Mouse (Mus musculus): ENCODE measurements around the gene Sbf2.
"Not testable (repeated sequence)": the region's sequence is repeated elsewhere in the genome, so short reads cannot be mapped to it uniquely, and the experiment has no call there.

The Sbf2 gene

GRCm38 (mm10) chr7:110631136-110631888, 16.6 kb upstream of the Sbf2 start:
- CTCF ChIA-PET: interaction anchor here (0.6 to 0.7 kb wide), 4 partner anchors 8 to 1603 kb away, joined by 3 to 6 read pairs (median 4); no protein-coding TSS in a partner anchor

DNA sequence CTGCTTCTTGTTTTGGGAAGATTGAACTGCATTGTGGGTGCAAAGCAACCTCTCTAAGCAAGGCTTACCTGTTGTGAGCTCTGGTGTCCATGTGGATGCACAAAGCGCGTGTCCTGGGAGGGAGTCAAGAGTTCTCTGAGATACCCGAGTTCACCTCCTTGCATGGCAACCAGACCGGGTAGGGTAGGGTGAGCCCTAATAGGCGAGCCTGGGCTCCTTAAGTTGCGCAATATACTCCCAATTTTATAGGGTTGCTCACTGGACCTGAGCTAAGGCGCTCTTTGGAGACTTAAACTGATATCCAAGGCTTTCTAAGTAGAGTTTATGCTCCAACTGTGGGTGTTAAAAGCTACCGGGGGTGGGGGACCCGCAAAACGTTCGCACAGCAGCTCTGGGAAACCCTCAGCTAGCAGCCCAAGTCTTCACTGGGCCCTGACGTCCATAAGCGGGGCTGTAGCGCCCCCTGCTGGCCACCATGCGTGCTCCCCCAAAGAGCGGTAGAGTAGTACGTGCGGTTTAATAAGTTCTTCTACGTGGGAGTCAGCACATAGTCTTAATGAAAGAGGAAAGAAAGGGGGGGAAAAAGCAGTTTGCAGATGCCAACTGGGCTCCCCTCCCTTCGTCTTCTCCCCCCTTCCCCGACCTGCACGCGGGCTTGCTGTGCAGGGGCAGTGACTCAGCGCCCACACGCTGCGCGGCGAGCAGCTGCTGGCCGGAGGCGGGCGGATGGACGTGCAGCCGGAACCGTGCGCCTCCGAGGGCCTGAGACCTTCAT, 15.4 kb upstream of the Sbf2 start:
- CTCF ChIA-PET: interaction anchor here (0.8 to 1.2 kb wide), 3 partner anchors 11 to 562 kb away, joined by 3 read pairs; no protein-coding TSS in a partner anchor

- CTCF ChIA-PET: interaction anchor here (0.6 to 0.7 kb wide), 2 partner anchors 81 to 1717 kb away, joined by 3 read pairs; no protein-coding TSS in a partner anchor
Observed at GRCm38 (mm10) chr7:110628611-110629354, 14.1 kb upstream of the Sbf2 start.

DNA sequence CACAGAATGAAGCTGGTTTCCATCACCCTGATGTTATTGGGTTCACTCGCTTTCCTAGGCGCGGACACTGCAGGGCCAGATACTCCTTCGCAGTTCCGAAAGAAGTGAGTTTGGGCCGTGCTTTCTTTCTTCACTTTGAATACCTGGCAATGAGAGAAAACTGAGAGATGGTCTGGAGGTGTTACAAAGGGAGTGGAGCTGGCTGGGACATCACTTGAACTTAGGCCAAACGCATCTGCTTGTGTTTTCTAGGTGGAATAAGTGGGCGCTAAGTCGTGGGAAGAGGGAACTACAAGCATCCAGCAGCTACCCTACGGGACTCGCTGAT, 13.5 kb upstream of the Sbf2 start:
- CTCF ChIA-PET: interaction anchor here (0.6 to 0.7 kb wide), 3 partner anchors 80 to 1717 kb away, joined by 3 to 4 read pairs (median 3); no protein-coding TSS in a partner anchor

DNA sequence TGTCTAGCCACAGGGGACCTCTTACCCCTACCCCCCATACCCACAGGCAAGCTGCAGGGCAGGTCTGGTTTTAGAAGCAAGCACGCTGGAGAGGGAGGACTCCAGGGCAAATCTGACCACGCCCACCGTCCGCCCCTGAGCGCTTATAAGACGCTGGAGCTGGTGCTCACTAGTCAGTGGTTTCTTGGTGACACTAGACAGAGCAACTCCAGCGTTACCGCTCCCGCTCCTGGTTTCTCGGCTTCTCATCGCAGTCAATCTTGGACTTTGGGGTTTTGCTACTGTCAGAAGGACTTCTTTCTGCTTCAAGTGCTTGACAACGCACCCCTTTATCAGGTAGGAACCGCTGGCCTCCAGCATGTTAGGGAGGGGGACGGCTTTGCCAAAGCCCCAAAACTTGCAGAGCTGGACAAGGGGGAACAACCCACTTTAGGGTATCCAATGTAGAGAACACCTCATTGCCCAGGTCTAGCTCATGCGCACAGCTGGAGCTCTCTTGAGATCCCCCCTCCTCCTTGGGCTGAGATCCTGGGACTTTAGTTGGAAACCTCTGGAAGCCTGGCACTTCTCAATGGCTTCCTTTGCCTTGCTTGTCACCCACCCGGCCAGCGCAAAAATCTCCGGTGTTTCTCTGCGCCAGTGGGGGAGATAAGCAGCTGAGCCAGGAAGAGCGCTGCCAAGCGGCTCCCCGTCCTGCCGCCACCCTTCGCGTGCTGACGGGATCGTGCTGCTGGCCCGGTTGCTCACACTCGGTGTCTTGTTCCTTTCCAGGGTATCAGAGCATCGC, 13.0 kb upstream of the Sbf2 start, which contains the start of gene Adm:
TSS of gene Adm (plus strand) at position 176 of the 787 bp plus-strand sequence.
- CTCF ChIA-PET: interaction anchor here (0.6 to 0.7 kb wide), 3 partner anchors 80 to 1718 kb away, joined by 3 to 4 read pairs (median 3); no protein-coding TSS in a partner anchor

DNA sequence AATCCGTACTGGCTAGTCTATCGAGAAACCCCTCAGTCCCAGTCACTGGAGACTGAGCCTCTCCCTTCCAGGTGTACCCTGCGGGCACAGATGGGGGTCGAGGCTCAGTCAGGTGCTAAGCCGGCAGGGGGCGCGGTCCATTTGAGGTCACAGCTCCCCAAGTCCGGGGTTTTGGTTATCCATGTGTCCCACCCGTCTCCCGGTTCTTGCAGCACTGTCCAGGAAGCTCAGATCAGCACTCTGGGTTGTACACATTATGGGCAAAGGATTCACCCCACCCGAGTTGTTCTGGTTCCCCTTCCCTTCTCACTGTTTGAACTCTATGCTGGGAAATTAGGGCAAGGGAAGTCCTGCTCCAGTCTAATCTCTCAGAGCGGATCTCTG, 12.4 kb upstream of the Sbf2 start:
- CTCF ChIA-PET: no interaction called here

DNA sequence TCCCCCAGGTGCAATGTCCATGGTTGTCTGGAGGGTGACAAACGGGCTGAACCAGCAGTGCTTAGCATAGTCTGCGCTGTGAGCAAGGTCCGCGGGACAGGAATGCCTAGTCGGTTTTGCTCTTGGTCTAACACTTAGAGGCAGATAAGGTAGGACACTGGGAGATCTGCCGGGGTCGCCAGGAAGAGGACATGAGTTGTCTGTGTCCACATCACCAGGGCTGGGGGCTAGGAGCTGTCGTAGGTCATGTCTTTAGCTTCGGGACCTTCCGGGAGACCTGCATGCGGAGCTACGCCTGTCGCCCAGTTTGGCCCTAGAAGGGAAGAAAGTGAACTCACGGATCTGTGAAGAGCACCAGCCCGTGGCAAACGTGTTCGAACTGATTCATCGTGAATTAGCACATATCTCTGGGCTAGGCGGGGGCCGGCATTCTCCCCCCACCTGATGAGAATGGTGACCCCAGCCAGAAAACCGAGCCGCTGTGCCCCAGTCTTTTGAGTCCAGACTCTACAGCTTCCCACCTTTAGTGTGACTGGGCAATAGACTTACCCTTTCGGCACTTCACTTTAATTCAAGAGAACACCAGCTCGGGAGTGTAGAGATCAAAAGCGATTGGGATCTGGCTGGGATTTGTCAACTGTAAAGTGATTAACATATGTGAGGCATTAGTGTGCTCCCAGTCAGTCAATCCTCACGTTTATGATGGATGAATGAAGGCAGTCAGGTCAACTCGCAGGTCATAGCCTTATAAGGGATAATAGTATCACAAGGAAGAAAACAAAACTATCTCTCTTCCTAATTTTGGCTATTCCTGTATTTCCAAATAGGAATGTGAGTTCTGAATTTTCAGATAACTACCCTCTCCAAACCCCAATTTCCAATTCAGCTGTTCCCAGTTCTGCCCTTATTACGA, 11.7 kb upstream of the Sbf2 start:
- CTCF ChIA-PET: interaction anchor here (1.1 kb wide), 1 partner anchor 11 kb away, joined by 5 read pairs; no protein-coding TSS in a partner anchor

DNA sequence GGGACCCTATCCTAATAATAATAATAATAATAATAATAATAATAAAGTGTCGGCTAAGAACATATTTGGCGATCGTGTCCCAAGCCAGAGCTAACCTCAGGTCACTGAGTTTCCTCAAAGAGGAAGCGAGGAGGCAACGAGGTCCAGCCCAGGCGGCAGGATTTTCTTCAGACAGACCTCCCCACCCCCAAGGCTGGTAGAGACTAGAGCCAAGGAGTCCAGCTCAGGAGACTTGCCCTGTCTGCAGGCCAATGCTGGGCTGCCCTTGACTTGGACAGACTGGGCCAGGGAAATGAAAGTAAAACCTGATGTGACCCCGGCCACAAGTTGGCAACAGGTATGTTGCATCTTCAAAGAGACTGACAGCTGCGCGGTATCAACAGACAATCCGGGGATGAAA, 10.8 kb upstream of the Sbf2 start:
- CTCF ChIA-PET: interaction anchor here (1.1 kb wide), 1 partner anchor 10 kb away, joined by 5 read pairs; no protein-coding TSS in a partner anchor

DNA sequence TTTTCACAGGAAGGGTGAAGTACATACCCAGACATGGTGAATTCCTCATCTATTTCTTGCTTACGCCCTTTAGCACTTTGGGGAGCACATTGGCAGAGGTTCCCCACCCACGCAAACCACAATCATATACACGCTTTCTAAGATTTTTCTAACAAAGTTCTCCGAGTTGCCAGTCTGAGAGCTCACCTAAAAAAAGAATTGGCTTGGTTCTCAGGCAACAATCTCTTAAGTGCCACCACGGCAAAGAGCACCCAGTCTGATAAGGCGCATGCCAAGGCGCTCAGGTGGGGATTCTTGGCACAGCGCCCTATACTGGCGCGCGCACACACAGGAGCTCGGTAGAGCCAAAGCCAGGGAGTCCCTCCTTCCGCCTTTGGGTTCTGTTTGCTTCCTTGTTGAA, 10.2 kb upstream of the Sbf2 start:
- CTCF ChIA-PET: no interaction called here

GRCm38 (mm10) chr7:110624067-110624466, 9.3 kb upstream of the Sbf2 start:
- CTCF ChIA-PET: no interaction called here

DNA sequence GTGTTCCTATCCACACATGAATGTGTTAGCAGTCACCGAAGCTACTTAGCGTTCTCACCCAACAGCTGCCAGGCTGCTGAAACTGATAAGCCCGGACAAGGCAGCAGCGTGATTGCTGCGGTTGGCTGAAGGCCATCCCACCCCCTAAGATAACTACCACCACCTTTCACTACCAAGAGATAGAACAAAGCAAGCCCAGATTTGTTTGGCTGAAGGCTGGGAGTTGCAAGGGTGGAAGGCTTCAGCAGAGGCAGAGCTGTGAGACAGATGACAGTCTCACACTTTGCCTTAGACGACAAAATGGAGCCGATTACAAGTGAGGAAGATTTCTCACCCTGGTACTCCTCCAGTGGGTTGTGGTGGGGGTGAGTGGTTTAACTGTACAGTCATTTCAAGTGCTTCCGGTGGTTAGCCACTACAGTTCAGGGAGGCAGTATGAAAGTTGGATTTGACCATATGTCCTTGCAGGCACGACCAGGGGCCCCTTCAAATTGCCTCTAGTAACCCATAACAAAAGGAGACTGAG, 4.4 kb upstream of the Sbf2 start:
- CTCF ChIA-PET: interaction anchor here (0.7 kb wide), 1 partner anchor 11 kb away, joined by 3 read pairs; no protein-coding TSS in a partner anchor

DNA sequence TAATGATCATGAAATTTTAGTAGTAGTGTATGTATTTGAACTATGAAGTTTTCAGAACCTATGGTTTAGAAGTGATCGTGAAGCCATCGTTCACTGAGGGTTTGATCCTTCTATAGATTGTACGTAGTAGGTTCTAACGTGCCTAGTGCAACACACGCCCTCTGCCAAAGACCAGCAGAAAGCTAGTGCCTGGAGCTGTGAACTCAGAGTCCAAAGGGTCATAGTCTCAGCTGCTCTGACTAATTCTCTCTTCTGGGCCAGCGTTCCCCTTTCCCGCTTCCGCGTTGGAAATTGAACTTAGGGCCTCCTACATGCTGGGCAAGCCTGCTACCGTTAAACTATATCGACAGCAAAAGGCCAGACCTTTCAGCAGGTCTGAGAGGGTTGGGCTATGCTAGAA, 1.1 kb upstream of the Sbf2 start:
- CTCF ChIA-PET: interaction anchor here (1.3 kb wide), 1 partner anchor 10 kb away, joined by 5 read pairs; no protein-coding TSS in a partner anchor

DNA sequence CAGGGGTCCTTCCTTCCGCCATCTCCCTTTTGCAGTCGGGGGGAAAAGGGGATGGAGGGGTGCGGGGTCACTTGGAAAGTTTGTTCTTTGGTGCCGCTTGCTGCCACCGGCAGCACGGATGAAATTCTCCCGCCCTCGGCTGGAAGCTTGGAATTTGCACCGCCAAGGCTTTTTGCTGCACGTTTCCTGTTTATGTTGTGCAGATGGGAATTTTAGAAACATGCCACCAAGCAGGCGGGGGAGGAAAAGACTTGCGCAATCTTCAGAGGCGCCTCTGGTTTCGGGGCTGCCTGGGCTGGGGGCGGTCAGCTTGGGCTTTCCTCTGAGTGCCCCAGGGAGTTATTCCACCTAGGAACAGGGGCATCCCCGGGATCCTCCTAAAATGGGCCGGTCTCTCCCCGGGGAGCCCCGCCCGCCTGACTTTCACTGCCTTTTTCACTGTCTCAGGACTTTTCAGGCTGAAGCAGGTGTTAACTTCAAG, 469 bp upstream of the Sbf2 start:
- CTCF ChIA-PET: interaction anchor here (1.3 kb wide), 1 partner anchor 11 kb away, joined by 5 read pairs; no protein-coding TSS in a partner anchor

DNA sequence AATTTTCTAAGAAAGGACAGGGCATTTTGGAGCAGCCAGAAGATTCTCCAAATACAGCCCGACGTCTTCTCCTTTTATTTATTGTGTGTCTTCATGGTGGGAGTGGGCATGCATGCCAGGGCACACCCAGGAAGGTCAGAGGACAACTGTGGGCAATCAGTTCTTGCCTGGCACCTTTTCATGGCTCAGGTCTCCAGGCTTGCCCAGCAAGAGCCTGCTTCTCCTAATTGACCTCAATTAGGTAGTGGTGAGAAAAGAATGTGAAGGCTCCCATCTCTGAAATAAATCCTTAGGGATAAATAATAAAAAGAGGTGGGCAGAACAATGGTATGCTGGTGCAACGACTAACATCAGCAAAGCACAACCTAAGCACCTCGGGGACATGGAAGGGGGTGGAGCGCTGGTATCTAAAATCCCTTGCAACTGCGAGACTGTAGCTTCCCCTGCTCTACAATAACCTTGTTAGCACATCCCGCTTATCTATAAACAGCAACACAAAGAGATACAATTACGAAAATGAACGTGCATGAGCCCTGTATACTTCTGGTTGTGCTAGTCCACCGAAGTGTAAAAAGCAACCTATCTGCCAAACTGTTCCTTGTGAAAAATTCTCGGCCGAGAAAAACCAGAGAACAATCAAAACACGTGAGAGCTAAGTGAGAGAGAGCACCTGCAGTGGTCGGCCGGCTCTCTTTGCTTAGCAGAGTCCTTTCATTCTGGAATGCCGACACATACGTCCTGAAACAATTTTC, 1.2 kb downstream of the Sbf2 start:
- CTCF ChIA-PET: no interaction called here

GRCm38 (mm10) chr7:110606906-110607305, 7.8 kb downstream of the Sbf2 start:
- CTCF ChIA-PET: interaction anchor here (0.8 kb wide), 1 partner anchor 162 kb away, joined by 23 read pairs; no protein-coding TSS in a partner anchor

DNA sequence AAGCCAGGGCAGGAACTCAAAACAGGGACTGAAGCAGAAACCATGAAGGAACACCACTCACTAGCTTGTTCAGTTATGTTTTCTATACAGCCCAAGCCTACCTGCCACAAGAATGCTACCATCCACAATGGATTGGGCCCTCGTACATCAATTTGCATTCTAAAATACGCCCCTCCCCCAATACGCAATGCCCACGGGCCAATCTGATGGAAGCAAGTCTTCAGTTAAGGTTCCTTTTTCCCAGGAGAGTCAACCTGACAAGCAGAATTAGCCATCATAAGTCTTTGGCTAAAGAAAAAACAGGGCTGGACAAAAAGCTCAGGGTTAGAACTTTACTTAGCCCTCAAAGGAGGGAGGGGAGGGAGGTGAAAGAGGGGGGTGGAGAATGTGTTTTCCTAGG, 9.2 kb downstream of the Sbf2 start:
- CTCF ChIA-PET: no interaction called here

GRCm38 (mm10) chr7:110597141-110597540, 17.6 kb downstream of the Sbf2 start:
- CTCF ChIA-PET: no interaction called here

- CTCF ChIA-PET: not testable (repeated sequence)
Observed at GRCm38 (mm10) chr7:110593991-110594390, 20.7 kb downstream of the Sbf2 start.

DNA sequence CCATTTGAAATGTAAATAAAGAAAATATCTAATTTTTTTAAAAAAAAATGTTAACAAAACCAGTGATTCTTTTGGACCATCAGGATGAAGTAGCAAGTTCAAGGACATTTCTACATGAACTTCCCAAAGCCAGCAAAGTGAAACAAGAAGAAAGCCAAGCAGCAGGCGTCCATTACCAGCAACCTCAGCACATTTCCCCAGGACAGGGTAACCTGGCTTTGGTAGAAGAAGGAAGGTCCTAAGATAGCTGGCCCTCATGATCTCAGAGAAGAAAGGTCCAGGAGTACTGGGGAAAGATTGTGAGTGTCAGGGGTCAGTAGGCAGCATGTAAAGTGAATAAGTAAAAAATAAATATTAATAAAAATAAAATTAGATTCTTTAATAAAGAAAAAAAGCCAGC, 27.0 kb downstream of the Sbf2 start:
- CTCF ChIA-PET: no interaction called here
